Mouse (Mus musculus): Measurements from ENCODE around the gene Serpinf2. TPM values are rescaled to one million over a fixed set of nuclear protein-coding genes. Genes with fewer than 3 reads are reported as not detected.
"Not testable (repeated sequence)": the region's sequence is repeated elsewhere in the genome, so short reads cannot be mapped to it uniquely, and the experiment has no call there.

The Serpinf2 gene
- polyA plus RNA-seq, 1 experiment from 2014 or later, result not detected

DNA sequence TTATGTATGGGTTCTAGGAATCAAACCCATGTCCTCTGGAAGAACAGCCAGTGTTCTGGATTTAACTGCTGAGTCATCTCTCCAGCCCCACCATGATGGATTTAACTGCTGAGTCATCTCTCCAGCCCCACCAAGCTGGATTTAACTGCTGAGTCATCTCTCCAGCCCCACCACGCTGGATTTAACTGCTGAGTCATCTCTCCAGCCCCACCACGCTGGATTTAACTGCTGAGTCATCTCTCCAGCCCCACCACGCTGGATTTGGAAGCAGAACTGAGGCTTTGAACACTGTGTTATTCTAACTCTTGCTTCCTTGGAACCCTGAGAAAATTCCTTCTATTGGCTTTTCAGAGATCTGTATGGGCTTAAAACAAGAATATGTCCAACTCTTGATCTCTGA is 55.9 kb downstream of the Serpinf2 start:
- H3K27ac ChIP-seq (replicated peaks in 1 of 2; ENCODE audit: control insufficient read depth in 1 of 2, insufficient read depth in 1 of 2, low read depth in 2 of 2, low read length in 2 of 2); H3K27me3 ChIP-seq (ENCODE audit: control insufficient read depth, insufficient read depth, low read length); H3K36me3 ChIP-seq (ENCODE audit: control insufficient read depth, insufficient read depth, low read length); H3K4me3 ChIP-seq (ENCODE audit: control insufficient read depth in 1 of 2, insufficient read depth in 1 of 2, low read depth in 1 of 2, low read length in 2 of 2); H3K9ac ChIP-seq (ENCODE audit: low read length); H3K4me2 ChIP-seq (ENCODE audit: low read length); ATAC-seq (ENCODE audit: insufficient number of reproducible peaks, insufficient read depth, low FRiP score, low read depth); H3K4me1 ChIP-seq (ENCODE audit: control insufficient read depth in 2 of 2, insufficient read depth in 2 of 2, low read length in 2 of 2); H3K9me3 ChIP-seq (ENCODE audit: control insufficient read depth, low read length): not testable (repeated sequence)
- WGBS, result 52% methylated on average over 3 of the region's 3 CpGs

MicroRNAs encoded within 50 kb of the gene (microRNA counts, 519-probe panel; counts per million panel counts)
- microRNA mmu-miR-22, result 7,327 counts per million, percentile 95 among the panel's probes with 10 or more counts

Small RNA genes within 50 kb of the gene (microRNA-seq; reads per million reads assigned to microRNA genes)
- 15,405 reads per million, percentile 95 among the genes with 10 or more reads in this experiment for gene Mir22

Other genes starting within 250 kb of the Serpinf2 start
- gene Dph1, start 248.3 kb downstream of the Serpinf2 start, polyA plus RNA-seq (2014; fragmentation: Nextera tagmentation; extraction: Ambion mirVana), result 23.1 and 23.7 TPM in 2 replicates
- gene Rtn4rl1, start 245.8 kb downstream of the Serpinf2 start, polyA plus RNA-seq (2014; fragmentation: Nextera tagmentation; extraction: Ambion mirVana), result 17.0 and 17.3 TPM in 2 replicates
- gene Rpa1, start 91.3 kb downstream of the Serpinf2 start, polyA plus RNA-seq (2014; fragmentation: Nextera tagmentation; extraction: Ambion mirVana), result 82.8 and 87.4 TPM in 2 replicates
- gene Smyd4, start 91.2 kb downstream of the Serpinf2 start, polyA plus RNA-seq (2014; fragmentation: Nextera tagmentation; extraction: Ambion mirVana), result 13.8 and 15.2 TPM in 2 replicates
- 27.8 and 32.4 TPM in 2 replicates for gene Serpinf1, start 16.9 kb downstream of the Serpinf2 start, polyA plus RNA-seq (2014; fragmentation: Nextera tagmentation; extraction: Ambion mirVana)
- 3.1 and 3.7 TPM in 2 replicates for gene Wdr81, start 15.1 kb upstream of the Serpinf2 start, polyA plus RNA-seq (2014; fragmentation: Nextera tagmentation; extraction: Ambion mirVana)
- 10.3 and 13.4 TPM in 2 replicates for gene Tlcd2, start 22.1 kb upstream of the Serpinf2 start, polyA plus RNA-seq (2014; fragmentation: Nextera tagmentation; extraction: Ambion mirVana)
- gene Prpf8, start 47.2 kb upstream of the Serpinf2 start, polyA plus RNA-seq (2014; fragmentation: Nextera tagmentation; extraction: Ambion mirVana), result 46.8 and 48.2 TPM in 2 replicates
- 5.7 and 6.4 TPM in 2 replicates for gene Rilp, start 70.5 kb upstream of the Serpinf2 start, polyA plus RNA-seq (2014; fragmentation: Nextera tagmentation; extraction: Ambion mirVana)
- gene Scarf1, start 73.9 kb upstream of the Serpinf2 start, polyA plus RNA-seq (2014; fragmentation: Nextera tagmentation; extraction: Ambion mirVana), result 9.7 and 11.3 TPM in 2 replicates
- 1.9 and 2.7 TPM in 2 replicates for gene Slc43a2, start 92.1 kb upstream of the Serpinf2 start, polyA plus RNA-seq (2014; fragmentation: Nextera tagmentation; extraction: Ambion mirVana)
- gene Pitpna, start 148.5 kb upstream of the Serpinf2 start, polyA plus RNA-seq (2014; fragmentation: Nextera tagmentation; extraction: Ambion mirVana), result 76.7 and 83.2 TPM in 2 replicates
- 29.4 and 30.7 TPM in 2 replicates for gene Inpp5k, start 191.4 kb upstream of the Serpinf2 start, polyA plus RNA-seq (2014; fragmentation: Nextera tagmentation; extraction: Ambion mirVana)
- gene Myo1c, start 210.9 kb upstream of the Serpinf2 start, polyA plus RNA-seq (2014; fragmentation: Nextera tagmentation; extraction: Ambion mirVana), result 47.5 and 49.6 TPM in 2 replicates
- 86.0 and 88.2 TPM in 2 replicates for gene Crk, start 239.7 kb upstream of the Serpinf2 start, polyA plus RNA-seq (2014; fragmentation: Nextera tagmentation; extraction: Ambion mirVana)

All from heart, embryonic 14.5 days (tissue).